Mouse (Mus musculus) heart, embryonic 16.5 days (tissue): ENCODE results near the gene Tmem270. TPM values are rescaled to one million over a fixed set of nuclear protein-coding genes. Genes with fewer than 3 reads are reported as not detected.

Source experiments
- ATAC-seq: fragments of 200-750 bp; cut with Nextera tagmentation; replicated peaks from 2 replicates; pipeline ENCODE4 v1.8.0; 2017; ENCODE audit warnings: moderate number of reproducible peaks; ENCODE audit not compliant: insufficient read depth, low FRiP score; ENCODE audit errors: extremely low read depth
- H3K27ac ChIP-seq: fragments of 300-500 bp; sonication (generic); 2 replicates; pipeline ENCODE4 v1.5.1; 2014; ENCODE audit warnings: mild to moderate bottlenecking, low read length, control low read depth, moderate library complexity
- H3K27me3 ChIP-seq: fragments of 300-500 bp; sonication (generic); 2 replicates; pipeline ENCODE4 v1.6.1; 2014; ENCODE audit warnings: low read length, mixed read lengths; ENCODE audit not compliant: control insufficient read depth, insufficient read depth
- H3K36me3 ChIP-seq: fragments of 300-500 bp; sonication (generic); 2 replicates; pipeline ENCODE4 v1.6.1; 2014; ENCODE audit not compliant: control insufficient read depth, insufficient read depth
- H3K4me1 ChIP-seq: fragments of 300-500 bp; sonication (generic); 2 replicates; pipeline ENCODE4 v1.6.1; 2014; ENCODE audit warnings: low read length, mixed read lengths; ENCODE audit not compliant: control insufficient read depth, insufficient read depth
- H3K4me2 ChIP-seq: fragments of 300-500 bp; sonication (generic); 2 replicates; pipeline ENCODE4 v1.6.1; 2014; ENCODE audit warnings: low read depth, mild to moderate bottlenecking, control low read depth, low read length
- H3K4me3 ChIP-seq: fragments of 300-500 bp; sonication (generic); 2 replicates; pipeline ENCODE4 v1.5.1; 2014; ENCODE audit warnings: mild to moderate bottlenecking, control low read depth, low read length
- H3K9ac ChIP-seq: fragments of 300-500 bp; sonication (generic); 2 replicates; pipeline ENCODE4 v1.6.1; 2014; ENCODE audit warnings: low read length, control low read depth
- H3K9me3 ChIP-seq: fragments of 300-500 bp; sonication (generic); replicated peaks from 2 replicates; pipeline ENCODE4 v1.6.1; 2016; ENCODE audit warnings: low read length; ENCODE audit not compliant: control insufficient read depth
- WGBS: fragments of 180-500 bp; shearing (Covaris S2); extraction: QIAGEN DNeasy Blood & Tissue Kit; methylation state at CpG from one replicate; pipeline ENCODE4 v1.1.7; 2014; 5-methylcytosine and 5-hydroxymethylcytosine counted together
- polyA plus RNA-seq: library from polyadenylated mRNA; unstranded; fragments of >200 nt; fragmentation: Nextera tagmentation; extraction: Ambion mirVana; gene quantifications from 2 replicates; pipeline ENCODE4 v1.2.1, GENCODE M21; 2015

Tmem270 gene
- polyA plus RNA-seq, 1 experiment from 2014 or later: not detected

GRCm38 (mm10) chr5:134918071-134918832 lies 11.7 kb upstream of the Tmem270 start:
- Histone ChIP-seq H3K4me3 (no peak overlapping the region), H3K4me1 (no peaks in the 10 kb centered on the region), H3K9me3 (peaks cover 3% of the 10 kb centered on the region), H3K4me2 (no peak overlapping the region), H3K27ac (no peak overlapping the region), H3K27me3 (no peaks in the 10 kb centered on the region), H3K36me3 (no peaks in the 10 kb centered on the region), H3K9ac (no peak overlapping the region)
- no peak for ATAC-seq
- 48% methylated on average over 16 of the region's 16 CpGs for WGBS

- no peak within 1 kb of the TSS for H3K9ac ChIP-seq
- peaks cover 6% of the 10 kb centered on the region for H3K9me3 ChIP-seq
- no peak for ATAC-seq
- H3K27me3 ChIP-seq: no peaks in the 10 kb centered on the region
- no peaks in the 10 kb centered on the region for H3K4me1 ChIP-seq
- no peak within 1 kb of the TSS for H3K27ac ChIP-seq
- no peak within 1 kb of the TSS for H3K4me2 ChIP-seq
- H3K36me3 ChIP-seq: no peaks in the 10 kb centered on the region
- H3K4me3 ChIP-seq: no peak within 1 kb of the TSS
- 75% methylated on average over 8 of the region's 8 CpGs for WGBS
These were observed 8.8 kb upstream of the Tmem270 start, which contains the start of gene Cldn13 for GRCm38 (mm10) chr5:134915311-134915710. TSS of gene Cldn13 (minus strand) at chr5:134915526.

- H3K4me2 ChIP-seq: no peak overlapping the region
- no peak for ATAC-seq
- no peak overlapping the region for H3K9ac ChIP-seq
- H3K4me3 ChIP-seq: no peak overlapping the region
- H3K27me3 ChIP-seq: no peaks in the 10 kb centered on the region
- H3K27ac ChIP-seq: no peak overlapping the region
- 69% methylated on average over 8 of the region's 8 CpGs for WGBS
- H3K9me3 ChIP-seq: peaks cover 6% of the 10 kb centered on the region
- no peaks in the 10 kb centered on the region for H3K4me1 ChIP-seq
- H3K36me3 ChIP-seq: no peaks in the 10 kb centered on the region
These were observed 8.0 kb upstream of the Tmem270 start for GRCm38 (mm10) chr5:134914510-134914909.

GRCm38 (mm10) chr5:134913753-134914152 lies 7.2 kb upstream of the Tmem270 start:
- peaks cover 6% of the 10 kb centered on the region for H3K9me3 ChIP-seq
- ATAC-seq: no peak
- no peaks in the 10 kb centered on the region for H3K27me3 ChIP-seq
- H3K4me2 ChIP-seq: no peak overlapping the region
- 53% methylated on average over 4 of the region's 4 CpGs for WGBS
- H3K4me1 ChIP-seq: no peaks in the 10 kb centered on the region
- no peak overlapping the region for H3K27ac ChIP-seq
- no peaks in the 10 kb centered on the region for H3K36me3 ChIP-seq
- no peak overlapping the region for H3K4me3 ChIP-seq
- no peak overlapping the region for H3K9ac ChIP-seq

GRCm38 (mm10) chr5:134913352-134913751 lies 6.8 kb upstream of the Tmem270 start:
- Histone ChIP-seq H3K9me3 (peaks cover 6% of the 10 kb centered on the region), H3K27ac (no peak overlapping the region), H3K4me2 (no peak overlapping the region), H3K36me3 (no peaks in the 10 kb centered on the region), H3K4me3 (no peak overlapping the region), H3K27me3 (no peaks in the 10 kb centered on the region), H3K9ac (no peak overlapping the region), H3K4me1 (no peaks in the 10 kb centered on the region)
- ATAC-seq: no peak
- WGBS: 76% methylated on average over 3 of the region's 3 CpGs

GRCm38 (mm10) chr5:134911901-134912300 lies 5.4 kb upstream of the Tmem270 start:
- H3K4me2 ChIP-seq: no peak overlapping the region
- no peak overlapping the region for H3K9ac ChIP-seq
- H3K4me3 ChIP-seq: no peak overlapping the region
- 69% methylated on average over 2 of the region's 2 CpGs for WGBS
- no peaks in the 10 kb centered on the region for H3K4me1 ChIP-seq
- ATAC-seq: no peak
- H3K9me3 ChIP-seq: peaks cover 2% of the 10 kb centered on the region; the same call in 1 of the 2 replicates
- no peaks in the 10 kb centered on the region for H3K36me3 ChIP-seq
- no peaks in the 10 kb centered on the region for H3K27me3 ChIP-seq
- no peak overlapping the region for H3K27ac ChIP-seq

GRCm38 (mm10) chr5:134907135-134907534 lies 602 bp upstream of the Tmem270 start:
- Histone ChIP-seq H3K4me2 (no peak overlapping the region), H3K27ac (no peak overlapping the region), H3K9ac (no peak overlapping the region), H3K4me1 (no peaks in the 10 kb centered on the region), H3K36me3 (no peaks in the 10 kb centered on the region), H3K27me3 (no peaks in the 10 kb centered on the region; the same call in 1 of the 2 replicates), H3K4me3 (no peak overlapping the region), H3K9me3 (0 out of 2 replicates have a peak, but pooled peaks cover 2% of the 10 kb centered on the region)
- peak; percentile 77 for ATAC-seq
- WGBS: under 1% methylated on average over 13 of the region's 13 CpGs

GRCm38 (mm10) chr5:134901644-134902027 lies 4.9 kb downstream of the Tmem270 start:
- Histone ChIP-seq H3K4me2 (no peak overlapping the region), H3K9me3 (no peaks in the 10 kb centered on the region), H3K27ac (no peak overlapping the region), H3K27me3 (no peaks in the 10 kb centered on the region; the same call in 1 of the 2 replicates), H3K9ac (no peak overlapping the region), H3K36me3 (no peaks in the 10 kb centered on the region), H3K4me3 (no peak overlapping the region), H3K4me1 (no peaks in the 10 kb centered on the region)
- no peak for ATAC-seq
- 65% methylated on average over 8 of the region's 8 CpGs for WGBS

- Histone ChIP-seq H3K9ac (no peak overlapping the region), H3K4me1 (no peaks in the 10 kb centered on the region), H3K36me3 (no peaks in the 10 kb centered on the region), H3K4me2 (no peak overlapping the region), H3K27me3 (no peaks in the 10 kb centered on the region; the same call in 1 of the 2 replicates), H3K27ac (no peak overlapping the region), H3K9me3 (no peaks in the 10 kb centered on the region), H3K4me3 (no peak overlapping the region)
- WGBS: 38% methylated on average over 12 of the region's 12 CpGs
- ATAC-seq: 0 out of 2 replicates have a peak, but pooled peaks have one; percentile 35
These were observed 5.4 kb downstream of the Tmem270 start for GRCm38 (mm10) chr5:134901012-134901643.
